In the genomic region with DNA sequence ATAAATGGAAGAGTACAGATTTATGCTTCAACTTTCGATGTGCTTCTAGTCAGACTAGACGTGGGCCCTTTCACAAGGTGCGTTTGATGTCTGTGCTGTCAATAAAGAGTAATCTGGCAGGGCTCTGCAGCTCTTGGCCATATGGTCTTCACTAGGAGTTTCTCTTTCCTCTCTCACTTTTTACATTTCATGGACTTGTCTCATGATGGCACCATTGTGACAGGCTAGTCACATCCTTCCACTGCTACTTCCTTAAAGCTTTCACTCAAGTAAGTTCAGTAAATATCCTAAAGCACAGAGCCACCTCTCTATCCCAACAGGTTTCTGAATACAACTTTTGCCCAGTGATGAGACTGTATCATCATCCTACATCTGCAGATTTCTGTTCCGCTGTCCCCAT, we compare ENCODE assay signal across 8 mouse cellular contexts. TPM values are rescaled to one million over a fixed set of nuclear protein-coding genes. Genes with fewer than 3 reads are reported as not detected.
DNase-seq lines count a peak whose midpoint lies in the region; ATAC-seq lines count a peak whose summit lies in the region.

No protein-coding gene starts in this region.

- H3K4me3 ChIP-seq in forebrain, embryonic 16.5 days (replicated peaks; ENCODE audit: low read length): no peak overlapping the region
- H3K4me3 ChIP-seq in forebrain, embryonic 11.5 days (ENCODE audit: low read depth, low read length): no peak overlapping the region
- no peak overlapping the region for H3K4me3 ChIP-seq in midbrain, embryonic 14.5 days (replicated peaks; ENCODE audit: low read depth, low read length)
- H3K4me3 ChIP-seq in midbrain, embryonic 13.5 days (replicated peaks): no peak overlapping the region
- no peak overlapping the region for H3K4me3 ChIP-seq in hindbrain, embryonic 16.5 days (ENCODE audit: low read length)

- WGBS in forebrain, embryonic 16.5 days: 62% methylated on average over 4 of the region's 4 CpGs
- 74% methylated on average over 4 of the region's 4 CpGs for WGBS in forebrain, embryonic 11.5 days
- 78% methylated on average over 4 of the region's 4 CpGs for WGBS in midbrain, embryonic 14.5 days
- 73% methylated on average over 4 of the region's 4 CpGs for WGBS in midbrain, embryonic 13.5 days
- WGBS in hindbrain, embryonic 16.5 days: 80% methylated on average over 4 of the region's 4 CpGs

- H3K9ac ChIP-seq in forebrain, embryonic 16.5 days (replicated peaks; ENCODE audit: low read depth, low read length): no peak overlapping the region
- H3K9ac ChIP-seq in forebrain, embryonic 11.5 days (ENCODE audit: low read length): no peak overlapping the region
- no peak overlapping the region for H3K9ac ChIP-seq in midbrain, embryonic 14.5 days (replicated peaks; ENCODE audit: low read length)
- no peak overlapping the region for H3K9ac ChIP-seq in midbrain, embryonic 13.5 days (replicated peaks)
- H3K9ac ChIP-seq in hindbrain, embryonic 16.5 days (ENCODE audit: low read depth, low read length): no peak overlapping the region

- 0 out of 2 replicates have a peak, but pooled peaks have one; percentile 36 for ATAC-seq in forebrain, embryonic 16.5 days
- ATAC-seq in forebrain, embryonic 11.5 days (replicated peaks; ENCODE audit: low FRiP score): no peak
- no peak for ATAC-seq in midbrain, embryonic 14.5 days (ENCODE audit: low FRiP score, low TSS enrichment)
- no peak for ATAC-seq in midbrain, embryonic 13.5 days
- no peak for ATAC-seq in hindbrain, embryonic 16.5 days

- no peak for DNase-seq in forebrain, embryonic 11.5 days (ENCODE audit: low spot score)
- peak; percentile 19 for DNase-seq in midbrain, embryonic 14.5 days
- DNase-seq in kidney, adult 18-20 months: peak; percentile 16
- peak; percentile 60 for DNase-seq in skeletal muscle tissue, adult 2 months (ENCODE audit: low read depth, low spot score)
- no peak for DNase-seq in adrenal gland, adult 2 months

- H3K4me2 ChIP-seq in forebrain, embryonic 16.5 days (ENCODE audit: low read length): no peak overlapping the region
- no peak overlapping the region for H3K4me2 ChIP-seq in forebrain, embryonic 11.5 days (ENCODE audit: low read depth, low read length, severe bottlenecking)
- no peak overlapping the region for H3K4me2 ChIP-seq in midbrain, embryonic 14.5 days (ENCODE audit: low read length)
- no peak overlapping the region for H3K4me2 ChIP-seq in midbrain, embryonic 13.5 days (replicated peaks)
- no peak overlapping the region for H3K4me2 ChIP-seq in hindbrain, embryonic 16.5 days (ENCODE audit: low read length)

- no peaks in the 10 kb centered on the region for H3K27me3 ChIP-seq in forebrain, embryonic 16.5 days (replicated peaks; ENCODE audit: control insufficient read depth, insufficient read depth, low read length)
- no peaks in the 10 kb centered on the region for H3K27me3 ChIP-seq in forebrain, embryonic 11.5 days (ENCODE audit: control insufficient read depth, insufficient read depth, low read length)
- no peaks in the 10 kb centered on the region for H3K27me3 ChIP-seq in midbrain, embryonic 14.5 days (ENCODE audit: control insufficient read depth, insufficient read depth, low read length)
- H3K27me3 ChIP-seq in midbrain, embryonic 13.5 days: no peaks in the 10 kb centered on the region
- no peaks in the 10 kb centered on the region for H3K27me3 ChIP-seq in hindbrain, embryonic 16.5 days (replicated peaks; ENCODE audit: control insufficient read depth, insufficient read depth, low read length)

- no peaks in the 10 kb centered on the region for H3K4me1 ChIP-seq in forebrain, embryonic 16.5 days (replicated peaks; ENCODE audit: control insufficient read depth, insufficient read depth, low read length)
- no peaks in the 10 kb centered on the region; the same call in 1 of the 2 replicates for H3K4me1 ChIP-seq in forebrain, embryonic 11.5 days (replicated peaks; ENCODE audit: control insufficient read depth, insufficient read depth, low read length)
- no peaks in the 10 kb centered on the region for H3K4me1 ChIP-seq in midbrain, embryonic 14.5 days (ENCODE audit: control insufficient read depth, insufficient read depth, low read length)
- 0 out of 2 replicates have a peak, but pooled peaks cover 5% of the 10 kb centered on the region for H3K4me1 ChIP-seq in midbrain, embryonic 13.5 days (replicated peaks)
- no peaks in the 10 kb centered on the region for H3K4me1 ChIP-seq in hindbrain, embryonic 16.5 days (ENCODE audit: control insufficient read depth, insufficient read depth, low read depth, low read length)

- no peaks in the 10 kb centered on the region for H3K9me3 ChIP-seq in forebrain, embryonic 16.5 days (ENCODE audit: control insufficient read depth, low read length)
- H3K9me3 ChIP-seq in forebrain, embryonic 11.5 days (ENCODE audit: control insufficient read depth, low read length): no peaks in the 10 kb centered on the region
- H3K9me3 ChIP-seq in midbrain, embryonic 14.5 days (ENCODE audit: control insufficient read depth, low read length): no peaks in the 10 kb centered on the region
- no peaks in the 10 kb centered on the region for H3K9me3 ChIP-seq in midbrain, embryonic 13.5 days
- no peaks in the 10 kb centered on the region for H3K9me3 ChIP-seq in hindbrain, embryonic 16.5 days (ENCODE audit: control insufficient read depth, low read length)

- no peaks in the 10 kb centered on the region for H3K36me3 ChIP-seq in forebrain, embryonic 16.5 days (ENCODE audit: control insufficient read depth, insufficient read depth)
- no peaks in the 10 kb centered on the region for H3K36me3 ChIP-seq in forebrain, embryonic 11.5 days (ENCODE audit: control insufficient read depth, insufficient read depth, low read length)
- H3K36me3 ChIP-seq in midbrain, embryonic 14.5 days (ENCODE audit: control insufficient read depth, insufficient read depth, low read length): no peaks in the 10 kb centered on the region
- H3K36me3 ChIP-seq in midbrain, embryonic 13.5 days: no peaks in the 10 kb centered on the region
- no peaks in the 10 kb centered on the region for H3K36me3 ChIP-seq in hindbrain, embryonic 16.5 days (ENCODE audit: control insufficient read depth, insufficient read depth, low read length)

- H3K27ac ChIP-seq in forebrain, embryonic 16.5 days (ENCODE audit: low read length): no peak overlapping the region
- H3K27ac ChIP-seq in forebrain, embryonic 11.5 days (ENCODE audit: low read depth, low read length): no peak overlapping the region
- no peak overlapping the region for H3K27ac ChIP-seq in midbrain, embryonic 14.5 days (replicated peaks; ENCODE audit: low read depth, low read length)
- no peak overlapping the region for H3K27ac ChIP-seq in midbrain, embryonic 13.5 days
- H3K27ac ChIP-seq in hindbrain, embryonic 16.5 days (ENCODE audit: low read depth, low read length): no peak overlapping the region

RNA-seq across cellular contexts. Expression of gene Eed, which starts 35.7 kb away (rescaled TPM):
- polyA plus RNA-seq in forebrain, embryonic 16.5 days (2015; fragmentation: Nextera tagmentation; extraction: Ambion mirVana): 35.0 and 45.1 TPM in 2 replicates
- 96.4 and 102 TPM in 2 replicates for polyA plus RNA-seq in forebrain, embryonic 11.5 days (2014; fragmentation: Nextera tagmentation; extraction: Ambion mirVana)
- 29.2 and 32.9 TPM in 2 replicates for polyA plus RNA-seq in midbrain, embryonic 14.5 days (2014; fragmentation: Nextera tagmentation; extraction: Ambion mirVana)
- polyA plus RNA-seq in midbrain, embryonic 13.5 days (2015; fragmentation: Nextera tagmentation; extraction: Ambion mirVana): 36.6 and 42.4 TPM in 2 replicates
- 24.7 and 24.9 TPM in 2 replicates for polyA plus RNA-seq in hindbrain, embryonic 16.5 days (2015; fragmentation: Nextera tagmentation; extraction: Ambion mirVana)
- 10 to 100 TPM; 49.3 to 71.0 TPM for total RNA-seq in adrenal gland, adult 2 months (2021)
- 5.7 and 10.6 TPM in 2 replicates for polyA plus RNA-seq in adrenal gland, adult 2 months (2012; rRNA removed)

Comparison
In these comparisons a context has a peak if more than half of its experiments do, and no peak if none do; other contexts are left out.
1. DNase-seq: peak in midbrain, embryonic 14.5 days (single experiment), kidney, adult 18-20 months (single experiment) and skeletal muscle tissue, adult 2 months (single experiment); none in forebrain, embryonic 11.5 days (single experiment) and adrenal gland, adult 2 months (single experiment).